Mouse (Mus musculus): ENCODE results near the gene Lsr. TPM values are rescaled to one million over a fixed set of nuclear protein-coding genes. Genes with fewer than 3 reads are reported as not detected.

Gene Lsr
- polyA plus RNA-seq, 1 experiment from 2014 or later: 16.7 TPM

GRCm38 (mm10) chr7:30957367-30957783 lies 15.9 kb downstream of the Lsr start:
- Histone ChIP-seq H3K9ac (ENCODE audit: low read depth, low read length) (peak overlapping the region; percentile 99), H3K27ac (ENCODE audit: low read length) (peak overlapping the region; percentile 99), H3K4me2 (ENCODE audit: low read length) (peak overlapping the region; percentile 87), H3K4me1 (ENCODE audit: control insufficient read depth, insufficient read depth, low read length) (peaks cover 24% of the 10 kb centered on the region), H3K27me3 (ENCODE audit: control insufficient read depth, insufficient read depth, low read depth, low read length) (no peaks in the 10 kb centered on the region), H3K4me3 (ENCODE audit: low read depth, low read length) (peak overlapping the region; percentile 90), H3K9me3 (replicated peaks; ENCODE audit: control insufficient read depth, low read length, poor library complexity, severe bottlenecking) (no peaks in the 10 kb centered on the region), H3K36me3 (ENCODE audit: control insufficient read depth, insufficient read depth, low read length) (peaks cover 22% of the 10 kb centered on the region)
- WGBS: under 1% methylated on average over 43 of the region's 43 CpGs
- peak; percentile 59 for ATAC-seq

- under 1% methylated on average over 36 of the region's 82 CpGs for WGBS
These were observed 16.4 kb downstream of the Lsr start, which contains the start of gene Usf2 for GRCm38 (mm10) chr7:30956756-30957366. Gene Usf2 (minus strand): TSS chr7:30956803.

GRCm38 (mm10) chr7:30956357-30956751 lies 16.9 kb downstream of the Lsr start:
- Histone ChIP-seq H3K9ac (ENCODE audit: low read depth, low read length) (peak overlapping the region; percentile 99), H3K27me3 (ENCODE audit: control insufficient read depth, insufficient read depth, low read depth, low read length) (no peaks in the 10 kb centered on the region), H3K4me2 (ENCODE audit: low read length) (peak overlapping the region; percentile 94), H3K9me3 (replicated peaks; ENCODE audit: control insufficient read depth, low read length, poor library complexity, severe bottlenecking) (no peaks in the 10 kb centered on the region), H3K4me1 (ENCODE audit: control insufficient read depth, insufficient read depth, low read length) (peaks cover 24% of the 10 kb centered on the region), H3K36me3 (ENCODE audit: control insufficient read depth, insufficient read depth, low read length) (peaks cover 22% of the 10 kb centered on the region), H3K27ac (ENCODE audit: low read length) (peak overlapping the region; percentile 99), H3K4me3 (ENCODE audit: low read depth, low read length) (peak overlapping the region; percentile 90)
- peak; percentile 37 for ATAC-seq
- 0% methylated on average over 24 of the region's 49 CpGs for WGBS

More at GRCm38 (mm10) chr7:30956756-30957366, 16.4 kb downstream of the Lsr start, which contains the start of gene Usf2:
- Histone ChIP-seq H3K9me3 (replicated peaks; ENCODE audit: control insufficient read depth, low read length, poor library complexity, severe bottlenecking) (no peaks in the 10 kb centered on the region), H3K9ac (ENCODE audit: low read depth, low read length) (peak within 1 kb of the TSS; percentile 99), H3K4me2 (ENCODE audit: low read length) (peak within 1 kb of the TSS; percentile 94), H3K4me3 (ENCODE audit: low read depth, low read length) (peak within 1 kb of the TSS; percentile 90), H3K36me3 (ENCODE audit: control insufficient read depth, insufficient read depth, low read length) (peaks cover 22% of the 10 kb centered on the region), H3K27me3 (ENCODE audit: control insufficient read depth, insufficient read depth, low read depth, low read length) (no peaks in the 10 kb centered on the region), H3K27ac (ENCODE audit: low read length) (peak within 1 kb of the TSS; percentile 99), H3K4me1 (ENCODE audit: control insufficient read depth, insufficient read depth, low read length) (peaks cover 24% of the 10 kb centered on the region)
- ATAC-seq: peak; percentile 58

- Histone ChIP-seq H3K27me3 (ENCODE audit: control insufficient read depth, insufficient read depth, low read depth, low read length) (no peaks in the 10 kb centered on the region), H3K36me3 (ENCODE audit: control insufficient read depth, insufficient read depth, low read length) (peaks cover 22% of the 10 kb centered on the region), H3K9me3 (replicated peaks; ENCODE audit: control insufficient read depth, low read length, poor library complexity, severe bottlenecking) (no peaks in the 10 kb centered on the region), H3K27ac (ENCODE audit: low read length) (peak overlapping the region; percentile 99), H3K9ac (ENCODE audit: low read depth, low read length) (peak overlapping the region; percentile 99), H3K4me3 (ENCODE audit: low read depth, low read length) (peak overlapping the region; percentile 90), H3K4me2 (ENCODE audit: low read length) (peak overlapping the region; percentile 94), H3K4me1 (ENCODE audit: control insufficient read depth, insufficient read depth, low read length) (peaks cover 24% of the 10 kb centered on the region)
- WGBS: under 1% methylated on average over 40 of the region's 64 CpGs
- ATAC-seq: peak; percentile 72
These were observed 17.5 kb downstream of the Lsr start for GRCm38 (mm10) chr7:30955584-30956356.

GRCm38 (mm10) chr7:30954971-30955520 lies 18.2 kb downstream of the Lsr start:
- Histone ChIP-seq H3K4me1 (ENCODE audit: control insufficient read depth, insufficient read depth, low read length) (peaks cover 24% of the 10 kb centered on the region), H3K36me3 (ENCODE audit: control insufficient read depth, insufficient read depth, low read length) (peaks cover 22% of the 10 kb centered on the region), H3K9me3 (replicated peaks; ENCODE audit: control insufficient read depth, low read length, poor library complexity, severe bottlenecking) (no peaks in the 10 kb centered on the region), H3K4me3 (ENCODE audit: low read depth, low read length) (peak overlapping the region; percentile 90), H3K27ac (ENCODE audit: low read length) (peak overlapping the region; percentile 99), H3K27me3 (ENCODE audit: control insufficient read depth, insufficient read depth, low read depth, low read length) (no peaks in the 10 kb centered on the region), H3K9ac (ENCODE audit: low read depth, low read length) (peak overlapping the region; percentile 99), H3K4me2 (ENCODE audit: low read length) (peak overlapping the region; percentile 94)
- 88% methylated on average over 12 of the region's 12 CpGs for WGBS
- no peak for ATAC-seq

- Histone ChIP-seq H3K9ac (ENCODE audit: low read depth, low read length) (no peak overlapping the region), H3K9me3 (replicated peaks; ENCODE audit: control insufficient read depth, low read length, poor library complexity, severe bottlenecking) (no peaks in the 10 kb centered on the region), H3K4me2 (ENCODE audit: low read length) (no peak overlapping the region), H3K4me3 (ENCODE audit: low read depth, low read length) (no peak overlapping the region), H3K4me1 (ENCODE audit: control insufficient read depth, insufficient read depth, low read length) (peaks cover 24% of the 10 kb centered on the region), H3K27me3 (ENCODE audit: control insufficient read depth, insufficient read depth, low read depth, low read length) (no peaks in the 10 kb centered on the region), H3K27ac (ENCODE audit: low read length) (no peak overlapping the region), H3K36me3 (ENCODE audit: control insufficient read depth, insufficient read depth, low read length) (peaks cover 25% of the 10 kb centered on the region)
- no peak for ATAC-seq
- 85% methylated on average over 3 of the region's 3 CpGs for WGBS
These were observed 19.2 kb downstream of the Lsr start for GRCm38 (mm10) chr7:30954036-30954435.

- no peak for ATAC-seq
- WGBS: 94% methylated on average over 6 of the region's 6 CpGs
These were observed 19.8 kb downstream of the Lsr start for GRCm38 (mm10) chr7:30953459-30953858.

GRCm38 (mm10) chr7:30952441-30953265 lies 20.6 kb downstream of the Lsr start:
- peaks cover 12% of the 10 kb centered on the region for H3K4me1 ChIP-seq (ENCODE audit: control insufficient read depth, insufficient read depth, low read length)
- H3K9ac ChIP-seq (ENCODE audit: low read depth, low read length): no peak overlapping the region
- H3K4me2 ChIP-seq (ENCODE audit: low read length): no peak overlapping the region
- H3K4me3 ChIP-seq (ENCODE audit: low read depth, low read length): no peak overlapping the region
- H3K27ac ChIP-seq (ENCODE audit: low read length): no peak overlapping the region
- H3K27me3 ChIP-seq (ENCODE audit: control insufficient read depth, insufficient read depth, low read depth, low read length): no peaks in the 10 kb centered on the region
- WGBS: 97% methylated on average over 16 of the region's 16 CpGs
- ATAC-seq: no peak
- peaks cover 25% of the 10 kb centered on the region for H3K36me3 ChIP-seq (ENCODE audit: control insufficient read depth, insufficient read depth, low read length)
- no peaks in the 10 kb centered on the region for H3K9me3 ChIP-seq (replicated peaks; ENCODE audit: control insufficient read depth, low read length, poor library complexity, severe bottlenecking)

More at GRCm38 (mm10) chr7:30953459-30953858, 19.8 kb downstream of the Lsr start:
- Histone ChIP-seq H3K4me1 (ENCODE audit: control insufficient read depth, insufficient read depth, low read length) (peaks cover 19% of the 10 kb centered on the region), H3K4me2 (ENCODE audit: low read length) (no peak overlapping the region), H3K27ac (ENCODE audit: low read length) (no peak overlapping the region), H3K27me3 (ENCODE audit: control insufficient read depth, insufficient read depth, low read depth, low read length) (no peaks in the 10 kb centered on the region), H3K9me3 (replicated peaks; ENCODE audit: control insufficient read depth, low read length, poor library complexity, severe bottlenecking) (no peaks in the 10 kb centered on the region), H3K36me3 (ENCODE audit: control insufficient read depth, insufficient read depth, low read length) (peaks cover 25% of the 10 kb centered on the region), H3K4me3 (ENCODE audit: low read depth, low read length) (no peak overlapping the region), H3K9ac (ENCODE audit: low read depth, low read length) (no peak overlapping the region)
